ENCODE assay signal across 8 mouse cellular contexts in the genomic region with DNA sequence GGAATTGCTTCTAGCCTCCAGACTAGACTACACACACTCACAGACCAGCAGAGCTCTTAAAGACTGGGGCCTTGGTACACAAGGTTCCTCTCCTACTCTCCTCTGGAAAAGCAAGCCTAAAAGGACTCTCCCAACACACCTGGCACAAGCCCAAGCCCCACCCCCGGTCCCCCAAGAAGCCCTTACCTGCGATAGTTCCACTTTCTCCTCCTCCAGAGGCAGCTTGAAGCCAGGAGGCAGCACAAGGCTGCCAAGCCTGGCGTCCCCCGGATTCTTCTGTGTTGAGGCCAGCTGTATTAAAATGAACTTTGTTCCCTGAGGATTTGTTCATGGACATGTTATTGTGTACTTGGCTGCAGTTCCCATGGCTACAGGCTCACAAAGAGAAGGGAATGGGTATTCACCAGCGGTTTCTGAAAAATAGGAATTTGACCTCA. TPM values are rescaled to one million over a fixed set of nuclear protein-coding genes. Genes with fewer than 3 reads are reported as not detected.
DNase-seq lines count a peak whose midpoint lies in the region; ATAC-seq and TF ChIP-seq lines count a peak whose summit lies in the region.

Gene Tmem219 (minus strand): TSS at position 294 of the 437 bp plus-strand sequence.

- no peak within 1 kb of the TSS for H3K27ac ChIP-seq in liver, embryonic 11.5 days (ENCODE audit: low read depth, low read length)
- peak within 1 kb of the TSS; percentile 57 for H3K27ac ChIP-seq in midbrain, postnatal 0 days (ENCODE audit: low read depth, low read length)

- no peak within 1 kb of the TSS for H3K9ac ChIP-seq in liver, embryonic 11.5 days (ENCODE audit: low read depth, low read length)
- H3K9ac ChIP-seq in midbrain, postnatal 0 days (replicated peaks; ENCODE audit: low read length, poor library complexity, severe bottlenecking) = no peak within 1 kb of the TSS

- H3K9me3 ChIP-seq in liver, embryonic 11.5 days (ENCODE audit: control insufficient read depth, low read length) = no peaks in the 10 kb centered on the region
- H3K9me3 ChIP-seq in midbrain, postnatal 0 days (ENCODE audit: low read length) = no peaks in the 10 kb centered on the region

- H3K36me3 ChIP-seq in liver, embryonic 11.5 days (ENCODE audit: control insufficient read depth, insufficient read depth, low read length) = no peaks in the 10 kb centered on the region
- no peaks in the 10 kb centered on the region for H3K36me3 ChIP-seq in midbrain, postnatal 0 days (ENCODE audit: insufficient read depth, low read length)

- ATAC-seq in common myeloid progenitor, adult 5-6 weeks (replicated peaks; ENCODE audit: low read depth, poor library complexity, severe bottlenecking) = no peak
- ATAC-seq in liver, embryonic 11.5 days (replicated peaks; ENCODE audit: low FRiP score) = no peak
- no peak for ATAC-seq in midbrain, postnatal 0 days (ENCODE audit: low FRiP score)

- no peaks in the 10 kb centered on the region for H3K27me3 ChIP-seq in liver, embryonic 11.5 days (replicated peaks; ENCODE audit: control insufficient read depth, insufficient read depth, low read length)
- no peaks in the 10 kb centered on the region for H3K27me3 ChIP-seq in midbrain, postnatal 0 days (ENCODE audit: insufficient read depth, low read length)

- WGBS in liver, embryonic 11.5 days = 68% methylated on average over 5 of the region's 5 CpGs
- WGBS in midbrain, postnatal 0 days = 12% methylated on average over 5 of the region's 5 CpGs

- H3K4me2 ChIP-seq in liver, embryonic 11.5 days = no peak within 1 kb of the TSS; the same call in 1 of the 2 replicates
- H3K4me2 ChIP-seq in midbrain, postnatal 0 days (ENCODE audit: low read depth, low read length, poor library complexity, severe bottlenecking) = no peak within 1 kb of the TSS

- H3K4me1 ChIP-seq in liver, embryonic 11.5 days (replicated peaks; ENCODE audit: control insufficient read depth, insufficient read depth, low read length) = peaks cover 22% of the 10 kb centered on the region
- H3K4me1 ChIP-seq in midbrain, postnatal 0 days (ENCODE audit: insufficient read depth, low read length) = no peaks in the 10 kb centered on the region; the same call in 1 of the 2 replicates

- no peak for DNase-seq in frontal cortex, adult 2 months (ENCODE audit: extremely low spot score in 1 of 2, low spot score in 1 of 2)
- DNase-seq in frontal cortex, postnatal 14 days (ENCODE audit: low spot score in 2 of 2) = no peak
- peak; percentile 67 to 79 for DNase-seq in heart, adult 18-20 months
- DNase-seq in kidney, adult 11 months = peak; percentile 91
- DNase-seq in liver, embryonic 11.5 days (ENCODE audit: low spot score) = no peak
- DNase-seq in midbrain, postnatal 0 days (ENCODE audit: low spot score) = peak; percentile 70
- no peak for DNase-seq in natural killer cell, adult 2 months (ENCODE audit: low spot score in 2 of 2)

- TF ChIP-seq CTCF in midbrain, postnatal 0 days (IDR thresholded peaks at IDR 0.05) = no peak

- no peak within 1 kb of the TSS for H3K4me3 ChIP-seq in liver, embryonic 11.5 days (ENCODE audit: low read depth, low read length)
- no peak within 1 kb of the TSS for H3K4me3 ChIP-seq in midbrain, postnatal 0 days (ENCODE audit: low read depth, low read length)

RNA-seq across cellular contexts. Expression of gene Tmem219, which starts in this region (rescaled TPM):
- 27.7 and 30.9 TPM in 2 replicates for polyA plus RNA-seq in frontal cortex, adult 2 months (2012; rRNA removed)
- 21.1 and 31.9 TPM in 2 replicates for total RNA-seq in common myeloid progenitor, adult 5-6 weeks (2017)
- 10 to 100 TPM; 10.4 to 10.6 TPM for total RNA-seq in heart, adult 18-20 months (2021)
- polyA plus RNA-seq in liver, embryonic 11.5 days (2014; fragmentation: Nextera tagmentation; extraction: Ambion mirVana) = 23.2 and 23.9 TPM in 2 replicates
- total RNA-seq in midbrain, postnatal 0 days (2014; rRNA removed) = 22.8 and 24.7 TPM in 2 replicates
- 36.4 and 38.2 TPM in 2 replicates for polyA plus RNA-seq in midbrain, postnatal 0 days (2015; fragmentation: Nextera tagmentation; extraction: Ambion mirVana)

Comparison
In these comparisons a context has a peak if more than half of its experiments do, and no peak if none do; other contexts are left out.
1. DNase-seq: peak in heart, adult 18-20 months (2 of 2), kidney, adult 11 months (single experiment) and midbrain, postnatal 0 days (single experiment); none in frontal cortex, adult 2 months (0 of 2), frontal cortex, postnatal 14 days (0 of 2), liver, embryonic 11.5 days (single experiment) and natural killer cell, adult 2 months (0 of 2).